Mouse (Mus musculus) large intestine, adult 2 months (tissue): ENCODE measurements at regions not wholly inside any gene's neighbourhood (a gene's known extent, or its start where the extent isn't known, plus 50 kb on each side); places are given as distances from the start of the nearest gene placed in this dataset.

Experiments
- DNase-seq: peaks from one replicate; pipeline ENCODE4 v3.0.0-alpha.2; 2012; ENCODE audit warnings: low read depth, low spot score
- WGBS: fragments of 180-500 bp; shearing (Covaris S2); methylation state at CpG from one replicate; pipeline ENCODE4 v1.1.7; 2018; 5-methylcytosine and 5-hydroxymethylcytosine counted together

- WGBS = 44% methylated on average over 8 of the region's 8 CpGs
- DNase-seq = no peak
Measured at GRCm38 (mm10) chr1:128692313-128692712, 100.2 kb upstream of the Cxcr4 start.

- no peak for DNase-seq
- 71% methylated on average over 9 of the region's 9 CpGs for WGBS
Measured at GRCm38 (mm10) chr1:128687236-128687927, 95.3 kb upstream of the Cxcr4 start.

GRCm38 (mm10) chr1:128685467-128686137 is 93.5 kb upstream of the Cxcr4 start:
- DNase-seq = no peak
- 79% methylated on average over 8 of the region's 8 CpGs for WGBS

- DNase-seq = no peak
- WGBS = 82% methylated on average over 8 of the region's 8 CpGs
Measured at GRCm38 (mm10) chr1:128682942-128683341, 90.8 kb upstream of the Cxcr4 start.

- DNase-seq = no peak
- WGBS = 90% methylated on average over 4 of the region's 4 CpGs
Measured at GRCm38 (mm10) chr1:128681261-128681660, 89.2 kb upstream of the Cxcr4 start.

- 81% methylated on average over 3 of the region's 3 CpGs for WGBS
- no peak for DNase-seq
Measured at GRCm38 (mm10) chr1:128680538-128680937, 88.4 kb upstream of the Cxcr4 start.

GRCm38 (mm10) chr1:128680012-128680411 is 87.9 kb upstream of the Cxcr4 start:
- 81% methylated on average over 5 of the region's 5 CpGs for WGBS
- DNase-seq = no peak

- 30% methylated on average over 18 of the region's 18 CpGs for WGBS
- no peak for DNase-seq
Measured at GRCm38 (mm10) chr1:128679005-128679980, 87.2 kb upstream of the Cxcr4 start.

GRCm38 (mm10) chr1:128675538-128675937 is 83.4 kb upstream of the Cxcr4 start:
- no peak for DNase-seq
- WGBS = 87% methylated on average over 5 of the region's 5 CpGs

GRCm38 (mm10) chr1:128672306-128672705 is 80.2 kb upstream of the Cxcr4 start:
- no peak for DNase-seq
- WGBS = 79% methylated on average over 3 of the region's 3 CpGs

GRCm38 (mm10) chr1:128671495-128671894 is 79.4 kb upstream of the Cxcr4 start:
- 23% methylated on average over 3 of the region's 3 CpGs for WGBS
- DNase-seq = no peak

GRCm38 (mm10) chr1:128671016-128671415 is 78.9 kb upstream of the Cxcr4 start:
- 28% methylated on average over 5 of the region's 5 CpGs for WGBS
- no peak for DNase-seq

- WGBS = 89% methylated on average over 2 of the region's 2 CpGs
- DNase-seq = no peak
Measured at GRCm38 (mm10) chr1:128669241-128669666, 77.2 kb upstream of the Cxcr4 start.

- DNase-seq = no peak
- 88% methylated on average over 6 of the region's 6 CpGs for WGBS
Measured at GRCm38 (mm10) chr1:128668718-128669117, 76.6 kb upstream of the Cxcr4 start.

GRCm38 (mm10) chr1:128667121-128667762 is 75.1 kb upstream of the Cxcr4 start:
- no peak for DNase-seq
- WGBS = 84% methylated on average over 4 of the region's 4 CpGs

- 96% methylated on average over 2 of the region's 2 CpGs for WGBS
- no peak for DNase-seq
Measured at GRCm38 (mm10) chr1:128663207-128663606, 71.1 kb upstream of the Cxcr4 start.

- 78% methylated on average over 1 of the region's 1 CpGs for WGBS
- no peak for DNase-seq
Measured at GRCm38 (mm10) chr1:128659857-128660256, 67.8 kb upstream of the Cxcr4 start.

GRCm38 (mm10) chr1:128658802-128659201 is 66.7 kb upstream of the Cxcr4 start:
- 16% methylated on average over 2 of the region's 2 CpGs for WGBS
- DNase-seq = no peak

- WGBS = 47% methylated on average over 5 of the region's 5 CpGs
- DNase-seq = no peak
Measured at GRCm38 (mm10) chr1:128654099-128654862, 62.2 kb upstream of the Cxcr4 start.
